Mouse (Mus musculus): ENCODE results near the gene Pip4k2a.
A peak's percentile ranks its signal among the peaks of the same experiment; 100 is the strongest.
"Not testable (repeated sequence)": the region's sequence is repeated elsewhere in the genome, so short reads cannot be mapped to it uniquely, and the experiment has no call there.

The Pip4k2a gene

GRCm38 (mm10) chr2:18897742-18898256, 100.1 kb downstream of the Pip4k2a start:
- no peak for DNase-seq (ENCODE audit: low spot score in 2 of 2)

- no peak for DNase-seq (ENCODE audit: low spot score in 2 of 2)
Observed at GRCm38 (mm10) chr2:18896015-18896414, 101.9 kb downstream of the Pip4k2a start.

GRCm38 (mm10) chr2:18893336-18893735, 104.6 kb downstream of the Pip4k2a start:
- not testable (repeated sequence) for DNase-seq (ENCODE audit: low spot score in 2 of 2)

- DNase-seq (ENCODE audit: low spot score in 2 of 2) = no peak
Observed at GRCm38 (mm10) chr2:18891991-18892537, 105.9 kb downstream of the Pip4k2a start.

- DNase-seq (ENCODE audit: low spot score in 2 of 2) = no peak
Observed at GRCm38 (mm10) chr2:18890227-18891001, 107.5 kb downstream of the Pip4k2a start.

- no peak for DNase-seq (ENCODE audit: low spot score in 2 of 2)
Observed at GRCm38 (mm10) chr2:18884277-18884676, 113.6 kb downstream of the Pip4k2a start.

- no peak for DNase-seq (ENCODE audit: low spot score in 2 of 2)
Observed at GRCm38 (mm10) chr2:18874626-18875025, 123.3 kb downstream of the Pip4k2a start.

GRCm38 (mm10) chr2:18874063-18874462, 123.9 kb downstream of the Pip4k2a start:
- no peak for DNase-seq (ENCODE audit: low spot score in 2 of 2)

GRCm38 (mm10) chr2:18873440-18873839, 124.5 kb downstream of the Pip4k2a start:
- DNase-seq (ENCODE audit: low spot score in 2 of 2) = no peak

GRCm38 (mm10) chr2:18872797-18873196, 125.1 kb downstream of the Pip4k2a start:
- peak; percentile 12 to 51 for DNase-seq (ENCODE audit: low spot score in 2 of 2)

- no peak for DNase-seq (ENCODE audit: low spot score in 2 of 2)
Observed at GRCm38 (mm10) chr2:18871087-18871486, 126.8 kb downstream of the Pip4k2a start.

GRCm38 (mm10) chr2:18867069-18867468, 130.9 kb downstream of the Pip4k2a start:
- no peak for DNase-seq (ENCODE audit: low spot score in 2 of 2)

- no peak for DNase-seq (ENCODE audit: low spot score in 2 of 2)
Observed at GRCm38 (mm10) chr2:18864719-18865118, 133.2 kb downstream of the Pip4k2a start.

- DNase-seq (ENCODE audit: low spot score in 2 of 2) = no peak
Observed at GRCm38 (mm10) chr2:18861607-18862158, 136.2 kb downstream of the Pip4k2a start.

GRCm38 (mm10) chr2:18860686-18861085, 137.2 kb downstream of the Pip4k2a start:
- no peak for DNase-seq (ENCODE audit: low spot score in 2 of 2)

- DNase-seq (ENCODE audit: low spot score in 2 of 2) = no peak
Observed at GRCm38 (mm10) chr2:18857952-18858351, 140.0 kb downstream of the Pip4k2a start.

- no peak for DNase-seq (ENCODE audit: low spot score in 2 of 2)
Observed at GRCm38 (mm10) chr2:18856461-18856860, 141.5 kb downstream of the Pip4k2a start.

- DNase-seq (ENCODE audit: low spot score in 2 of 2) = no peak
Observed at GRCm38 (mm10) chr2:18855246-18855645, 142.7 kb downstream of the Pip4k2a start.

GRCm38 (mm10) chr2:18853345-18853744, 144.6 kb downstream of the Pip4k2a start:
- no peak for DNase-seq (ENCODE audit: low spot score in 2 of 2)

- no peak for DNase-seq (ENCODE audit: low spot score in 2 of 2)
Observed at GRCm38 (mm10) chr2:18850657-18851056, 147.3 kb downstream of the Pip4k2a start.

- DNase-seq (ENCODE audit: low spot score in 2 of 2) = no peak
Observed at GRCm38 (mm10) chr2:18848074-18848629, 149.8 kb downstream of the Pip4k2a start.

GRCm38 (mm10) chr2:18842527-18842926, 155.4 kb downstream of the Pip4k2a start:
- DNase-seq (ENCODE audit: low spot score in 2 of 2) = no peak

GRCm38 (mm10) chr2:18841051-18841450, 156.9 kb downstream of the Pip4k2a start:
- DNase-seq (ENCODE audit: low spot score in 2 of 2) = no peak
